8 mouse cellular contexts compared by ENCODE assay signal in the genomic region with DNA sequence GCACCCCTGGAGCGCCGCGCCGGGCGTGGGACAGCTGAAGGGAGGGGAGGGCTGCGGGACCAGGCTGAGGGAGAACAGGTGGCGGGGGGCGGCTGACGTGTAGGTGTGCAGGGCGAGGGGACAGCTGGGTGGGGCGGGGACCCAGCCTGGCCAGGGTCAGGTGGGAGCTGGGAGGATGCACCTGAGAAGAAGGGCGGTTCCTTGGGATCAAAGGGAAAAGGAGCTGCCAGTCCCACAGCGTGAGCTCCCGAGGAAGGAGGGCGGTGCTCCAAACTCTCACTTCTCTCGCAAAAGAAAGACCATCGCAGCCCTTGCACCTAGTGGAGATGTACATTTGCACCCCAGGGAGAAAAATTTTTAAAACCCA. TPM values are rescaled to one million over a fixed set of nuclear protein-coding genes. Genes with fewer than 3 reads are reported as not detected.
DNase-seq lines count a peak whose midpoint lies in the region; ATAC-seq and TF ChIP-seq lines count a peak whose summit lies in the region.

Gene Polr1d (plus strand): TSS at position 252 of the 367 bp plus-strand sequence.

- H3K4me1 ChIP-seq in forebrain, postnatal 0 days (ENCODE audit: insufficient read depth), result peaks cover 7% of the 10 kb centered on the region; the same call in 1 of the 2 replicates
- peaks cover 24% of the 10 kb centered on the region for H3K4me1 ChIP-seq in hindbrain, embryonic 13.5 days (replicated peaks)
- peaks cover 57% of the 10 kb centered on the region for H3K4me1 ChIP-seq in liver, embryonic 15.5 days (replicated peaks)

- H3K9ac ChIP-seq in forebrain, postnatal 0 days, result peak within 1 kb of the TSS; percentile 65
- H3K9ac ChIP-seq in hindbrain, embryonic 13.5 days, result peak within 1 kb of the TSS; percentile 87
- peak within 1 kb of the TSS; percentile 80 for H3K9ac ChIP-seq in liver, embryonic 15.5 days

- peak within 1 kb of the TSS; percentile 70 for H3K27ac ChIP-seq in forebrain, postnatal 0 days (ENCODE audit: low read depth, low read length)
- peak within 1 kb of the TSS; percentile 92 for H3K27ac ChIP-seq in hindbrain, embryonic 13.5 days
- H3K27ac ChIP-seq in liver, embryonic 15.5 days (replicated peaks), result peak within 1 kb of the TSS; percentile 93

- H3K27me3 ChIP-seq in forebrain, postnatal 0 days (ENCODE audit: insufficient read depth, low read length), result no peaks in the 10 kb centered on the region
- H3K27me3 ChIP-seq in hindbrain, embryonic 13.5 days, result peaks cover 17% of the 10 kb centered on the region; the same call in 1 of the 2 replicates
- no peaks in the 10 kb centered on the region for H3K27me3 ChIP-seq in liver, embryonic 15.5 days

- H3K4me3 ChIP-seq in forebrain, postnatal 0 days (ENCODE audit: low read depth, low read length), result peak within 1 kb of the TSS; percentile 76
- H3K4me3 ChIP-seq in hindbrain, embryonic 13.5 days, result peak within 1 kb of the TSS; percentile 75
- peak within 1 kb of the TSS; percentile 83 for H3K4me3 ChIP-seq in liver, embryonic 15.5 days (replicated peaks)

- no peaks in the 10 kb centered on the region for H3K36me3 ChIP-seq in forebrain, postnatal 0 days (ENCODE audit: insufficient read depth)
- no peaks in the 10 kb centered on the region for H3K36me3 ChIP-seq in hindbrain, embryonic 13.5 days
- peaks cover 22% of the 10 kb centered on the region for H3K36me3 ChIP-seq in liver, embryonic 15.5 days (replicated peaks)

- no peak for DNase-seq in frontal cortex, adult 2 months (ENCODE audit: extremely low spot score in 1 of 2, low spot score in 1 of 2)
- DNase-seq in frontal cortex, postnatal 36 days (ENCODE audit: low spot score in 2 of 2), result no peak
- peak; percentile 73 for DNase-seq in forebrain, postnatal 0 days
- no peak for DNase-seq in retina, postnatal 1 day

- peak within 1 kb of the TSS; percentile 80 for H3K4me2 ChIP-seq in forebrain, postnatal 0 days (ENCODE audit: low read depth)
- peak within 1 kb of the TSS; percentile 85 for H3K4me2 ChIP-seq in hindbrain, embryonic 13.5 days
- H3K4me2 ChIP-seq in liver, embryonic 15.5 days, result peak within 1 kb of the TSS; percentile 97

- ATAC-seq in activated CD4-positive, CD25-positive, alpha-beta regulatory T cell, adult 4 months, result peak; percentile 2
- peak; percentile 40 for ATAC-seq in forebrain, postnatal 0 days
- no peak for ATAC-seq in hindbrain, embryonic 13.5 days (ENCODE audit: low FRiP score)
- peak; percentile 45 for ATAC-seq in liver, embryonic 15.5 days (ENCODE audit: insufficient read depth)
- no peak; the same call in 1 of the 2 replicates for ATAC-seq in cerebellum, adult (ENCODE audit: insufficient number of reproducible peaks, low FRiP score, low TSS enrichment)

- WGBS in forebrain, postnatal 0 days, result 0% methylated on average over 17 of the region's 17 CpGs
- WGBS in hindbrain, embryonic 13.5 days, result under 1% methylated on average over 16 of the region's 17 CpGs
- WGBS in liver, embryonic 15.5 days (ENCODE audit: insufficient replicate concordance), result 0% methylated on average over 17 of the region's 17 CpGs

- H3K9me3 ChIP-seq in forebrain, postnatal 0 days (ENCODE audit: low read length), result no peaks in the 10 kb centered on the region
- no peaks in the 10 kb centered on the region for H3K9me3 ChIP-seq in hindbrain, embryonic 13.5 days
- no peaks in the 10 kb centered on the region for H3K9me3 ChIP-seq in liver, embryonic 15.5 days (replicated peaks)

- TF ChIP-seq CTCF in forebrain, postnatal 0 days (IDR thresholded peaks at IDR 0.05; ENCODE audit: low read depth), result no peak

RNA-seq across cellular contexts. Expression of gene Polr1d, which starts in this region (rescaled TPM):
- polyA plus RNA-seq in frontal cortex, adult 2 months (2012; rRNA removed), result 76.4 and 76.5 TPM in 2 replicates
- polyA plus RNA-seq in activated CD4-positive, CD25-positive, alpha-beta regulatory T cell, adult 4 months (2017; shearing (Covaris generic)), result 100 to 1,000 TPM; 179 to 194 TPM
- 92.1 and 126 TPM in 2 replicates for total RNA-seq in forebrain, postnatal 0 days (2014; rRNA removed)
- 114 and 141 TPM in 2 replicates for polyA plus RNA-seq in forebrain, postnatal 0 days (2015; fragmentation: Nextera tagmentation; extraction: Ambion mirVana)
- 103 and 107 TPM in 2 replicates for polyA plus RNA-seq in hindbrain, embryonic 13.5 days (2015; fragmentation: Nextera tagmentation; extraction: Ambion mirVana)
- polyA plus RNA-seq in liver, embryonic 15.5 days (2015; fragmentation: Nextera tagmentation; extraction: Ambion mirVana), result 62.4 and 68.0 TPM in 2 replicates

Comparison
In these comparisons a context has a peak if more than half of its experiments do, and no peak if none do; other contexts are left out.
1. ATAC-seq: peak in activated CD4-positive, CD25-positive, alpha-beta regulatory T cell, adult 4 months (single experiment), forebrain, postnatal 0 days (single experiment) and liver, embryonic 15.5 days (single experiment); none in hindbrain, embryonic 13.5 days (single experiment) and cerebellum, adult (single experiment).
2. Peak in every context shown above with its lines, with median percentiles within 50 percentile points of each other: H3K27ac ChIP-seq, H3K4me2 ChIP-seq, H3K4me3 ChIP-seq and H3K9ac ChIP-seq.